Mouse (Mus musculus) bone marrow macrophage, adult 2 months (primary cell): ENCODE data around the gene Gm29776.

Source experiments
- CTCF ChIP-seq: IDR thresholded peaks from 2 replicates; pipeline ENCODE4 v1.5.1; 2012; ENCODE audit warnings: low read depth, mild to moderate bottlenecking, low read length, moderate library complexity
- POLR2A ChIP-seq: IDR thresholded peaks from 2 replicates; pipeline ENCODE4 v1.6.1; 2012; ENCODE audit warnings: mild to moderate bottlenecking, low read depth, low read length, borderline replicate concordance

GRCm38 (mm10) chr14:54715402-54715801, 16.8 kb upstream of the Gm29776 start:
- TF ChIP-seq POLR2A (no peak), CTCF (no peak)
